In the genomic region with DNA sequence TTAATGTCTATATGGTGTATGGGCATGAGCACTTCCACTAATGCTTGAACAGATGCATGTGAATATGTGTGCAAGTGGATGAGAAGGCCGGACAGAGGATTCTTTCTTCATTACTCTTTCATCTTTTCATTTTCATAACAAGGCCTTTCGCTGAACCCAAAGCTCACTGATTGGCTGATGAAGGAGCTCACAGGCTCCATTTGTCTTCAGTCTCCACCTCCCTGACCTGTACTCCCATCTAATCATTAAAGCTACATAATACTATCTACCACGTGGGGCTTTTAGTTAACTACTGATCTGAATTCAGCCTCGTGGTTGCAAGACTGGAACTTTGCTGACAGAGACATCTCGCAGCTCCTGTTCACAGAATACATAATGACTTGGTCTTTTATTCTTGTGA, we compare ENCODE assay signal across 17 mouse cellular contexts.
"Had no signal": no experiment of that assay in that cellular context is flagged by ENCODE, and none has a peak within 500 bp of the region (broad histone marks: within the 10 kb centered on the region; RNA-seq: fewer than 3 reads in every experiment).

No protein-coding gene starts in this region.

- H3K36me3 ChIP-seq: kidney, embryonic 15.5 days; midbrain, embryonic 13.5 days; stomach, embryonic 15.5 days had no signal

- DNase-seq: kidney, adult 11 months; kidney, adult 8-10 months; kidney, postnatal 10 days; kidney, postnatal 36 days; layer of hippocampus, postnatal 36 days; liver, postnatal 0 days; lung, embryonic 14.5 days; right cerebral cortex, postnatal 25 days; spleen, adult 18-20 months; thymus, postnatal 36 days had no signal

- H3K27me3 ChIP-seq: kidney, embryonic 15.5 days; midbrain, embryonic 13.5 days; stomach, embryonic 15.5 days had no signal

- H3K9ac ChIP-seq: kidney, embryonic 15.5 days; liver, embryonic 14.5 days; liver, postnatal 0 days; lung, embryonic 14.5 days; midbrain, embryonic 13.5 days; stomach, embryonic 15.5 days had no signal

- ATAC-seq: liver, postnatal 0 days; lung, postnatal 0 days; midbrain, embryonic 13.5 days had no signal

- H3K4me3 ChIP-seq: kidney, embryonic 15.5 days; left cerebral cortex, adult 2 months; midbrain, embryonic 13.5 days; stomach, embryonic 15.5 days had no signal

- H3K27ac ChIP-seq: kidney, embryonic 15.5 days; left cerebral cortex, adult 2 months; liver, embryonic 14.5 days; macrophage; midbrain, embryonic 13.5 days; stomach, embryonic 15.5 days had no signal

- H3K4me1 ChIP-seq: midbrain, embryonic 13.5 days had no signal

- H3K4me2 ChIP-seq: kidney, embryonic 15.5 days; lung, embryonic 14.5 days; midbrain, embryonic 13.5 days; stomach, embryonic 15.5 days had no signal

- H3K9me3 ChIP-seq: kidney, embryonic 15.5 days; midbrain, embryonic 13.5 days; stomach, embryonic 15.5 days had no signal
